Mouse (Mus musculus): Measurements from ENCODE around the gene Polm.

The Polm gene

DNA sequence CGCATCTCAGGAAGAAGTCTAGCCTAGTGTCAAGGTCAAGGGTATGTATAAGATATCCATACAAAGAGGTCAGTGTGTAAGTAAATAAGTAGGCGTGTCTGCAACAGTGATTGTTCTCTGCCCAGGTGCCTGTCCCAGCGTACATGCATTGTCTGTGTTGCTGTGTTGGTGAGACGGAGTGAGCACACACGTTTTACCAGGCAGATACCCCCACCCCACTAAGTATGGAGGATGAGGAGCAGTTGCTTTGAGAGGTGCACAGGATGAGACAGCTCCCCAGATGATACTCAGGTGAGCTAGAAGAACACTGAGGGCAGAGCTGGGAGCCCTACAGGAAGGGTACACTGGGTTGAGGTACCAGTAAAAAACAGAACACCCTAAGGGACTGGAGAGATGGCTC is 33.6 kb downstream of the Polm start:
- no peak for DNase-seq (ENCODE audit: low read depth, low spot score)

DNA sequence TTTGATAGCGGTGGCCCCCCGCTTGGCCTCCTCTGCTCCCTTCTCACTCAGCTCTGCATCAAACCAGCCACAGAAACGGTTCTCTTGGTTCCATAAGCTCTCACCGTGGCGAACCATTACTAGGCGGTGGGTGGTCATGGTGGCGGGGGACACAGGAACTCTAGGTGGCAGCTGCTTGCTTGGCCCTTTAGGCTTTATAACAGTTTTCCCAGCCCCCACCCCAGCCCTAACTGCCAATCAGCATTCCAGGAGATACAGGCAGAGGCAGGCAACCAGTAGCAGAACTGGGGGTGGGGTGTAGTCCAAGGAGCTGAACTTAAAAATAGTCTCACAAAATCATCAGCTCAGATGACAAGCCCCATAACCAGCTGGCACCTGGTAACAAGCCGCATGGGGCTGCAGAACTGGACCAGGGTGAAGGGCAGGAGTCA is 34.2 kb downstream of the Polm start, which contains the start of gene Pgam2:
Pgam2 (minus strand) TSS at position 183 of the 431 bp plus-strand sequence.
- no peak for DNase-seq (ENCODE audit: low read depth, low spot score)

DNA sequence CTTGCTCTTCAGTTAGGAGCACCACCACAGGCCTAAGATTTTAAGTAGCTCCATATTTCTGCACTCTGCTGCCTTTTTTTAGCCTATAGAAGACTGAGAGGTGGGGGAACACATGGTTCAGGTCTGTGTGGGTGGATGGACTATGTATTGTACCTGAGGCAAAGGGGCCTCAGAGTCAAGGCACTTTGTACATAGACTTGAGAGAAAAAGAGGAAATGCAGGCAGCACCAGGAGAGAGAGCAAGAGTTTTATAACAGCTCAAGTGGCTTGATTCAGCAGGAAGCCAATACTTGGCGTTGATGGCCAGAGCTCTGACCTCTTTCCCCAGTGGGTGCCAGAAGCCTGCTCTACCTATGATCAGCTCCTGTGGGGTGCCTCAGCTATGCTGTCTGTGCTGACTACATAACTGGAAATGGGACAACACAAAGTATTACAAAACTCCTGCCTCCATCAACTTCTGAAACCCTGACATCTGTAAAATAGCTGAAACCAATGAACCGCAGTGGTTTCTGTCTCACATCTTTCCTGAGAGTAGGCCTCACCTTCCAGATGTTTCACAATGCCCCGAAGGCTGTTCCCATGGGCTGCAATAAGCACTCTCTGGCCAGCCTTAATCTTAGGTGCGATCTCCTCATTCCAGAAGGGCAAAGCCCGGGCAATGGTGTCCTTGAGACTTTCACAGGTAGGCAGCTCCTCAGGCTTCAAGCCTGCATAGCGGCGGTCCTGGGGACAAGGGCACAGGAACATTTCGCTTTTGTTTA is 35.2 kb downstream of the Polm start:
- DNase-seq (ENCODE audit: low read depth, low spot score), result no peak

GRCm38 (mm10) chr11:5802005-5802404 is 35.8 kb downstream of the Polm start:
- no peak for DNase-seq (ENCODE audit: low read depth, low spot score)

- no peak for DNase-seq (ENCODE audit: low read depth, low spot score)
These were observed 36.3 kb downstream of the Polm start for GRCm38 (mm10) chr11:5801511-5801910.

GRCm38 (mm10) chr11:5799621-5800490 is 38.0 kb downstream of the Polm start:
- DNase-seq (ENCODE audit: low read depth, low spot score), result no peak

GRCm38 (mm10) chr11:5797928-5798327 is 39.9 kb downstream of the Polm start:
- DNase-seq (ENCODE audit: low read depth, low spot score), result no peak

DNA sequence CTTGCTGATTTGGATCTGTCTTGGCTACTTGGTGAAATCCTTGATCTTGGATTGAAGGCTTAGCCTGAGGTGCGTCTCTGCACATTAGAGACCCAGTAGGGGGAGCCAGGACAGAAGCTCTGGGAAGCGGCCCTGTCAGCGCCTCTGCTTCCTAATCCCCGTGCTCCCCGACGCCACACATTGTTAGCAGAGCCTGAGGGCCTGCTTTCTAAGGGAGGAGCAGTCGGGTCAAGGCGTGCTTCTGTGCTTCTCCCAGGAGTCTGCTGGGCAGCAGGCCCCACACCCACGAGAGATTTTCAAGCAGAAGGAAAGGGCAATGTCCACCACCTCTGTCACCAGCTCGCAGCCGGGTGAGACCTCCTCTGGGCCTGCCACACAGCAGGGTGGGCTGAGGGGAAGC is 40.4 kb downstream of the Polm start:
- no peak for DNase-seq (ENCODE audit: low read depth, low spot score)

DNA sequence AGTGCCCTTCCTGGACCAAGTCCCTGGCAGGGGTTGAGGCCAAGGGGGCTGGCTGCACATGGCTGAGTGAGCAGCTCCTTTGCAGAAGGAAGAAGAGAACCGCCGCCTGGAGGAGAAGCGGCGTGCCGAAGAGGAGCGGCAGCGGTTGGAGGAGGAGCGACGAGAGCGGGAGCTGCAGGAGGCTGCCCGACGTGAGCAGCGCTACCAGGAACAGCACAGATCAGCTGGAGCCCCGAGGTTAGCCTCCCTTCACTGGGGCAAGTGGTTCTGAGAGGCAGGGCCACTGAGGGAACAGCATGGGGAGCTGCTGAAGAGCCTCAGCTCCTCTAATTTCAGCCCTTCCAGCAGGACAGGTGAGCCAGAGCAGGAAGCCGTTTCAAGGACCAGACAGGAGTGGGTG is 40.9 kb downstream of the Polm start:
- no peak for DNase-seq (ENCODE audit: low read depth, low spot score)

DNA sequence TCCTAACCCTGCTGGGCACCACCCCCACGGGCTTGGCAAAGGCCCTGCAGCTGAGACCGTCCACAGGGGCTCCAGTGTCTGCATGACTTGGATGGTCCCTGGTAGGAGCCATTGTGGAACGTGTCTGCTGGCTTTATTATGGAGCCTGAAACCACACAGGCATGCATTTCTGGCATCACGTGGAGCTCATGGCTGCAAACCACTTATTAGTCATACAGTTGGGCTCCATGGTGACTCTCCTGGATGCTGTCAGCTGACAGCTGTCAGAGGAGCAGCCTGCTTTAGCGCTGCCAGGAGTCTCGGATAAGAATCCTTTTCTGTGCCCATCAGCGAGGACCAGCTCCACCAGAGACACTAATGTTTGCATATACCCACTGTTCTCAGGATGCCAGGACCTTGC is 42.1 kb downstream of the Polm start:
- peak; percentile 94 for DNase-seq (ENCODE audit: low read depth, low spot score)

DNA sequence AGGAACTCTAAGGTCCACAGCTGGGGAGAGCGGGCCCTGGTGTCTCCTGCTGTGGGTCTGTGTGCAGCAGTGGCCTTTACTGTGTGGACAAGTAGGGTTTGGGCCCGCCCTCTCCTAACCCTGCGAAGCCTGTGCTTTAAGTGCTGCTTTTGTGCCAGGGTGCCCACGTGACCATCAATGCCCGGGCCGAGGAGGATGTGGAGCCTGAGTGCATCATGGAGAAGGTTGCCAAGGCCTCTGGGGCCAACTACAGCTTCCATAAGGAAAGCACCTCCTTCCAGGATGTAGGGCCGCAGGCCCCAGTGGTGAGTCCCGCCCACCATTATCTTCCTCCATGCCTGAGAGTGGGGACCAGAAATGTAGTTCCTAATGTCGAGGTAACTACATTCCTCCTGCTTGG is 42.5 kb downstream of the Polm start:
- no peak for DNase-seq (ENCODE audit: low read depth, low spot score)

DNA sequence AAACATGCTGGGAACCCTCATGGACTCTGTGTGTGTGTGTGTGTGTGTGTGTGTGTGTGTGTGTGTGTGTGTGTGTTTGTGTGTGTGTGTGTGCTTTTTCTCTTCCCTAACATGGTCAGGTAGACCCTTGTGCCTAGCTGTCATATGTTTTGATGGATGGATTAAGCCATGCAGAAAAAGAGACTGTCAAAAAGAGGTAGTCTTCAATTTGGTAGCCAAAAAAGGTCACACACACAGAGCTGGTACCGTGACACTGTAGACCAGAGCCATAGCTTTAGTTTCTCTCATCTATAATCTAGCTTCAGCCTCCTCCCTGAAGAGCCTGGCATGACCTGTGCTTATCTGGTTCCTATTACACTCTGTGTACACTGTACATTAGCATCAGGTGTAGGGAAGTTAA is 47.4 kb downstream of the Polm start:
- no peak for DNase-seq (ENCODE audit: low read depth, low spot score)

- no peak for DNase-seq (ENCODE audit: low read depth, low spot score)
These were observed 48.0 kb downstream of the Polm start for GRCm38 (mm10) chr11:5789754-5790333.

DNA sequence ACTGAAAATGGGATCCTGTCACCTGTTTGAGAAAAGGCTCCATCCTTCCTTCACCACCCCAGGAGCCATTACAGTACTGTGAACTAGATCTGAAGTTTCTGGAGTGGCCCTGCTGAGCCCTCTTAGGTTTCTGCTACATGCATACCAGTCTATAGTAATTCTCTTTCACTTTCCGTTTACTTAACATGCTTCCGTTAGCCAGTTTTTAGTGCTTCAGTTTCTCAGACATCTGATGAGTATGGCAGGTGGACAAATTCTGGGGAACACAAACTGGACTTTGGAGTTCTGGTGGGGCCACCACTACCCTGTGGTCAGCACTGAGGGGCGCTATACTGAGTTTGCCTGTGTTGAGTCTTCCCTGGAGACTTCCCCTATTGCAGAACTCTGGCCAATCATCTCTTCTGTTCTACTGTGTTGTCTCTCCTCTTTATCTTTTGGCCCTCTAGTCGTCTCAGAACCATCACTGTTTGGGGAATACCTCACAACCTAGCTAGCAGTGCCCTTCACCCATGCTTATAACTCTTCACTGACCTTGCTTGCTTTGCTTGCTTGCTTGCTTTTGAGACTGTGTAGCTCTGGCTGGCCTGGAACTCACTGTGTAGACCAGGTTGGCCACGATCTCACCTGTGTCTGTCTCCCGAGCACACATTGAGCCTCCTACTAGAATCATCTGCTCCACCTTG is 48.6 kb downstream of the Polm start:
- DNase-seq (ENCODE audit: low read depth, low spot score), result peak; percentile 61

DNA sequence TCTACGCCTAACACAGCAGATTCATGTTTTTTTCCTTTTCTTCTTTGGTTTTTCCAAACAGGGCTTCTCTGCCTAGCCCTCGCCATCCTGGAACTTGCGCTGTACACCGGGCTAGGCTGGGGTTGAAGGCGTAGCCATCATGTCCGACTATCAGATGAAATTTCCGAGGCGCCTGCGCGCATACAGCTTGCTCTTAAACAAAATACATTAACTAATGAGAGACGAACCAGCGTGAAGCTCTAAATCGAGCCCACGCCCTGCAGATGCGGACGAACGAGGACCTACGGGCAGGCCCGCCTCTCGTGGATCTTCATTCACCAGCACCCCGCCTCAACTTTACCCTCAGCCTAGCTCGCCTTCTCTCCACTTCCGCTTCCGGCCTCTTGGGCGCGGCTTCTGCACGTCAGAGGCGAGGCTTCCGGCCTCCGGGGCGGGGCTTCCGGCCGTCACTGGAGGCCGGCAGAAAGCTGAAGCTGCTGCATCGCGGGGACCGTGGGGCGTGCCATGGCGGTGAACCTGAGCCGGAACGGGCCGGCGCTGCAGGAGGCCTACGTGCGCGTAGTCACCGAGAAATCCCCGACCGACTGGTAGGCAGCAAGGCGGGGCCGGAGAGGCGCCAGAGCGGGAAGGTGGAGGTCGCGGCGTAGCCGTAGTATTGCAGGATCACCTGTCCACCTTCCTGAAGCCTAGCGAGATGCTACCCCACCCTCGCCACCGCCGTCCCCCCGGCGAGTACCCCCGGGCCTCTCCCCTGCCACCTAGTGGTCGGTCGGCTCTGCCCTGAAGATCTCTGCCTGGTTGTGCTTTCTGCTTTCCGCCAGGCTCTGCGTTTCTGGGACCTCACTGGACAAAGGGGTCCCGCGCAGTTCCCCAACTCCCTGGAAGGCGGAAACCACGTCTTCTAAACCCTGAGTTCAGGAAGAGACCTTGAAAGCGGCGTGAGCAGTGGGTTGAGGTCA is 49.5 kb downstream of the Polm start, which contains the start of gene Dbnl:
Dbnl (plus strand) TSS at position 433 of the 959 bp plus-strand sequence.
- DNase-seq (ENCODE audit: low read depth, low spot score), result peak; percentile 96

- DNase-seq (ENCODE audit: low read depth, low spot score), result peak; percentile 8
These were observed 50.2 kb downstream of the Polm start for GRCm38 (mm10) chr11:5787671-5788055.

DNA sequence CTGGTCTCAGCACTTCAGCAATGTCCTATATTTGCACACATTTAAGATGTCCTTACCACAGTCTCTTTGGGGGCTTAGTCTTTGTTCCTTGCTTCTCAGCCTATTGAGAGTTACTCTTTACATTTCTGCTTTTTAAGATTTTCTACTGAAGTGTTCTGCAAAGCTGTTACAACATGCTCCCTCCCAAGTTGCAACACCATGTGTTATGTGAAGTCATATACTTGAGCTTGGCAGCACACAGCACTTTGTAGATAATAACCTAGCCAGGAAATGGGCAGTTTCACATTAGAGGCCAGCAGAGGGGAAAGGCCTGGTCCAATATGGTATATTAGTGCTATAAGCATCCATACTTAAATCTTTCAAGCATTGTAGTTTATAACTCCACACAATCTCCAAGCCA is 52.1 kb downstream of the Polm start:
- peak; percentile 20 for DNase-seq (ENCODE audit: low read depth, low spot score)

GRCm38 (mm10) chr11:5782199-5782944 is 55.4 kb downstream of the Polm start:
- peak; percentile 26 for DNase-seq (ENCODE audit: low read depth, low spot score)

DNA sequence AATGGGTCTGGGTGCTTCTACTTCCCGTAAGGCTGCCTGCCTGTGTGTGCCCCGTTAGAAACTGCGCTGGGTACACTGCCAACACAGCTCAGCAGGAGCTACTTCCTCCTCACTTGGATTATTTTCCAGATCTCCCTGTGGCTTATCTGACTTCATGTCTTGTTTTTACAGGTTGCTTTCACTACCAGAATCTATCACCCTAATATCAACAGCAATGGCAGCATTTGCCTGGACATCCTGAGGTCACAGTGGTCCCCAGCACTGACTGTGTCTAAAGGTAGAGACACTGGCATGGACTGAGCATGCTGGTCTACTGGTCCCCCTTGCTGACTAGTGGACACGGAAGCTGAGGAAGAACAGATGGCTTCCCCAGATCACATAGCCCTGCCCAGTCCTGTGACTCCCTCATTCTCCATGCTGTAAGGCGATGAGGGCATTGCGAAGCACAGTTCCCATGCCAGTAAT is 57.7 kb downstream of the Polm start:
- DNase-seq (ENCODE audit: low read depth, low spot score), result no peak

DNA sequence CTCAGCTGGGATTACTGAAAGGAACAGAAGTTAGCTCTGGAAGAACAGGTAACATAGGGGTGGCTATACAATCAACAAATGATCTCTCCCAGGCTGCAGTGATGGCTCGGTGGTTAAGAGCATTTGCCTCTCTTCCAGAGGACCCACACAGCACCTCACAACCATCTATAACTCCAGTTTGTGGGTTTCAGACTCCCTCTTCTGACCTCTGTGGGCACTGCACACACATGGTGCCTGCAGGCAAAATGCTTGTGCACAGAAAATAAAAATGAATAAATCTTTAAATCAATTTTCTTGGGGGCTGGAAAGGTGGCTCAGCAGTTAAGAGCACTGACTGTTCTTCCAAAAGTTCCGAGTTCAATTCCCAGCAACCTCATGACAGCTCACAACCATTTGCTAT is 59.3 kb downstream of the Polm start:
- peak; percentile 27 for DNase-seq (ENCODE audit: low read depth, low spot score)

Data from 3T3-L1 (cell line).